Mouse (Mus musculus) forebrain, embryonic 16.5 days (tissue): ENCODE measurements around the gene Strip1. TPM values are rescaled to one million over a fixed set of nuclear protein-coding genes. Genes with fewer than 3 reads are reported as not detected.
A peak's percentile ranks its signal among the peaks of the same experiment; 100 is the strongest.

ENCODE experiments used
- ATAC-seq: fragments of 200-750 bp; cut with Nextera tagmentation; 2 replicates; pipeline ENCODE4 v1.8.0; 2017; ENCODE audit warnings: mild to moderate bottlenecking, moderate library complexity
- H3K27ac ChIP-seq: fragments of 300-500 bp; sonication (generic); 2 replicates; pipeline ENCODE4 v1.5.1; 2014; ENCODE audit warnings: low read length, control low read depth
- H3K27me3 ChIP-seq: fragments of 300-500 bp; sonication (generic); replicated peaks from 2 replicates; pipeline ENCODE4 v1.6.1; 2014; ENCODE audit warnings: low read length; ENCODE audit not compliant: control insufficient read depth, insufficient read depth
- H3K36me3 ChIP-seq: fragments of 300-500 bp; sonication (generic); 2 replicates; pipeline ENCODE4 v1.6.1; 2014; ENCODE audit not compliant: control insufficient read depth, insufficient read depth
- H3K4me1 ChIP-seq: fragments of 300-500 bp; sonication (generic); replicated peaks from 2 replicates; pipeline ENCODE4 v1.6.1; 2014; ENCODE audit warnings: low read length; ENCODE audit not compliant: control insufficient read depth, insufficient read depth
- H3K4me2 ChIP-seq: fragments of 300-500 bp; sonication (generic); 2 replicates; pipeline ENCODE4 v1.6.1; 2014; ENCODE audit warnings: mild to moderate bottlenecking, low read length, control low read depth
- H3K4me3 ChIP-seq: fragments of 300-500 bp; sonication (generic); replicated peaks from 2 replicates; pipeline ENCODE4 v1.5.1; 2014; ENCODE audit warnings: mild to moderate bottlenecking, low read length, control low read depth
- H3K9ac ChIP-seq: fragments of 300-500 bp; sonication (generic); replicated peaks from 2 replicates; pipeline ENCODE4 v1.6.1; 2014; ENCODE audit warnings: low read depth, low read length, control low read depth
- H3K9me3 ChIP-seq: fragments of 300-500 bp; sonication (generic); 2 replicates; pipeline ENCODE4 v1.6.1; 2016; ENCODE audit warnings: low read length; ENCODE audit not compliant: control insufficient read depth
- WGBS: fragments of 180-500 bp; shearing (Covaris S2); extraction: QIAGEN DNeasy Blood & Tissue Kit; methylation state at CpG from one replicate; pipeline ENCODE4 v1.1.7; 2014; 5-methylcytosine and 5-hydroxymethylcytosine counted together
- polyA plus RNA-seq: library from polyadenylated mRNA; unstranded; fragments of >200 nt; fragmentation: Nextera tagmentation; extraction: Ambion mirVana; gene quantifications from 2 replicates; pipeline ENCODE4 v1.2.1, GENCODE M21; 2015

Strip1 gene
- polyA plus RNA-seq, 1 experiment from 2014 or later: 148 TPM

DNA sequence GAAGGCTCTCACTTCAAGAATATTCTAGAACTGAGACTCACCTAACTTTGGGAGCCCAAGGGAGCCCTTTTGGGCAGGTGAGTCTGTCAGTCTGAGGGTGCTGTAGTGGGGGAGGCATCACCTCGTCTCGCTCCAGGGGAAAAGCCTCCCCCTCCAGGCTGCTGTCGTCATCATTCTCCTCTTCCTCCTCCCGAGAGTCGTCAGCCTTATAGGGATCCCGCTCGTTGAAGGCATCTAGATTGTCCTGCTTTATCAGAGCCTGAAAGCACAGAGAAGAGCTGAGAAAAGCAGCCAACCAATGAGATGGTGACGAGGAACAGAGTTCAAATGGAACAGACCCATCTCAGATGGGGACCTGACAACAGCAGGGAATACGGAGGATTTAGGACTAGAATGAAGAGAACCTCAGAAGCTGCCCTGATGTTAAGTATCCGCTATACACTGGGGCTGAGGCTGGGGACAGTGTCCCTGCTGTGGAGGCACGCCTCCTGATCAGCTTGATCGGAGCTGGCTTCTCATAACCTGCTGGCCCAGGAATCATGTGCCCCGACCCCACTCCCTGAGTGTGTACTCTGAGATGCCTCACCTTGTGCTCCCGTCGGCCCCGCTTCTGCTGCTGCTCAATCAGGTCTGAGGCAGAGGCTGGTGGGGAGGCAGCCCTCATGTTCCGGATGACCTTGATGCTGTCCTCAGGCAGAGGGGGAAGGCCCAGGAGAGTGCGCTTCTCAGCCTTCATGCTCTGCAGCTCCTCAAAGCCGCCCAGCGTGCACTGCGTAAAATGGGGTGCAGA, 10.0 kb downstream of the Strip1 start:
- no peaks in the 10 kb centered on the region for H3K27me3 ChIP-seq
- peaks cover 72% of the 10 kb centered on the region for H3K36me3 ChIP-seq
- H3K4me3 ChIP-seq: no peak overlapping the region
- WGBS: 90% methylated on average over 21 of the region's 21 CpGs
- H3K9me3 ChIP-seq: no peaks in the 10 kb centered on the region
- H3K4me1 ChIP-seq: no peaks in the 10 kb centered on the region
- no peak overlapping the region for H3K4me2 ChIP-seq
- no peak overlapping the region for H3K9ac ChIP-seq
- no peak overlapping the region for H3K27ac ChIP-seq
- ATAC-seq: no peak

DNA sequence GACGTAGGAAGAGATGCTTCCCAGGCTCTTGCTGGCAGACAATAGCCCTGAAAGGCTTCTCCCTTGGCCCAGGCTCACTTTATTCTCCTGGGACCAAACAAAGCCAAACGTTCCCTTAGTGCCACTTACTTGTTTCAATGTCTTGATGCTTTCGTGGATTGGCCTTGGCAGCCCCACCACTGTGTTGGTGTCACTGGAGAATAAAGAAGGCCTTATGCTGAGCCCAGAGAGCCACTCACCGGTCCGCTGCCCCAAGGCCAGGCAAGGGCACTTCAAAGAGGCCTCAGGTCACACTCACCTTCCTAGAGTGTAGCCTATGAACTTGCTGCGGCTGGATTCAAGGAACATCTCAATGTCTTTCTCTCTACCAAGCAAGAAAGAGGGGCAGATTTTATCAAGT, 11.6 kb downstream of the Strip1 start:
- H3K4me1 ChIP-seq: no peaks in the 10 kb centered on the region
- no peaks in the 10 kb centered on the region for H3K27me3 ChIP-seq
- no peak for ATAC-seq
- H3K4me3 ChIP-seq: no peak overlapping the region
- no peak overlapping the region for H3K27ac ChIP-seq
- no peak overlapping the region for H3K4me2 ChIP-seq
- H3K36me3 ChIP-seq: peaks cover 68% of the 10 kb centered on the region
- no peaks in the 10 kb centered on the region for H3K9me3 ChIP-seq
- no peak overlapping the region for H3K9ac ChIP-seq
- 91% methylated on average over 6 of the region's 6 CpGs for WGBS

DNA sequence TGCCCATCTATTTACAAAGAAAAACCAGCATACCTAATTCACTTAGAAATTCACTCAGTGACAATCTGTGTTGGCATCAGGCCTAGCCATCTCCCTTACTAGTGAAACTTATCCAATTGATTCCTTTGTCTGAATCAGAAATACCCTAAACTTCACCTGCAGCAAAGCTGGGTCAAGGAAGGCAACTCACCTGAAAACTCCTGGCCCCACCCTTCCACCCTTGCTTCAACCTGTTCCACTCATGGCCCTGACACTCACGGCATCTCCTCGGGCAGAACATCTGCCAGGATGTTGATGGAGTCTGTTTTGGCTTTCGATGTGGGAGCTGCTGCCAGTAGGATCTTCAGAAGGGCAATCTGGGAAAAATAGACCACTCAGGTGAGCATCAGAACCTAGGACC, 13.7 kb downstream of the Strip1 start:
- no peak overlapping the region for H3K4me2 ChIP-seq
- H3K27ac ChIP-seq: no peak overlapping the region
- H3K4me1 ChIP-seq: no peaks in the 10 kb centered on the region
- WGBS: 90% methylated on average over 3 of the region's 3 CpGs
- no peak overlapping the region for H3K4me3 ChIP-seq
- no peaks in the 10 kb centered on the region for H3K27me3 ChIP-seq
- peaks cover 70% of the 10 kb centered on the region for H3K36me3 ChIP-seq
- no peaks in the 10 kb centered on the region for H3K9me3 ChIP-seq
- H3K9ac ChIP-seq: no peak overlapping the region
- no peak for ATAC-seq

DNA sequence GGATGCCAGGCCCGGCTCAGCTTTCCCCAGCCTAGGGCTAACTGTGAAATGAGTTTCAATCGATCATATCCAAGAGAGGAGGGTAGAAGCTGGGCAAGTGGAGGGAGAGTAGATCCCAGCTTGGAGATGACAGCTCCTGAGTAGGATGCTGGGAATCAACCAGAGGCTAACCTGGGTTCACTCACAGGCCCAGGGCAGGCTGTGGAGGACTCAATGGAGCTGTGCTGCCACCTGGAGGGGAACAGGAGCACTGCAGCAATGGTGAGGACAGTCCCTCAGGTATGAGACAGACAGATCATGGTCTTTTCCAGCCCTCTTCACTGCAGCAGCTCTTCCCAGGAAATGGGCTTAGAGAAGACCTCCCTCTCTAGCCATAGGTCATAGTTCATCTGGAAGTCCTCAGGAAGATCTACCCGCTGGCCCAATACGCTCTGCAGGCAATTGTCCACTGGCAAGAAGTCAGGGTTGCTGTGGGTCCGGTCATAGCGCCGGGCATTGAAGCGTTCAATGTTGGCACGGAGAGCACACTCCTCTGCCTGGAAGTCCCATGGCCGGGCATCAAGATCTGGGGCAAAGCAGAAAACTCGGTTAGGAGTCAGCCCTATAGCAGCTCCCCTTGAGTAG, 18.5 kb downstream of the Strip1 start:
- H3K27me3 ChIP-seq: no peaks in the 10 kb centered on the region
- no peak overlapping the region for H3K27ac ChIP-seq
- ATAC-seq: peak; percentile 43
- H3K4me2 ChIP-seq: no peak overlapping the region
- no peak overlapping the region for H3K9ac ChIP-seq
- peaks cover 51% of the 10 kb centered on the region for H3K36me3 ChIP-seq
- H3K9me3 ChIP-seq: no peaks in the 10 kb centered on the region
- WGBS: 86% methylated on average over 11 of the region's 11 CpGs
- H3K4me1 ChIP-seq: no peaks in the 10 kb centered on the region
- no peak overlapping the region for H3K4me3 ChIP-seq

DNA sequence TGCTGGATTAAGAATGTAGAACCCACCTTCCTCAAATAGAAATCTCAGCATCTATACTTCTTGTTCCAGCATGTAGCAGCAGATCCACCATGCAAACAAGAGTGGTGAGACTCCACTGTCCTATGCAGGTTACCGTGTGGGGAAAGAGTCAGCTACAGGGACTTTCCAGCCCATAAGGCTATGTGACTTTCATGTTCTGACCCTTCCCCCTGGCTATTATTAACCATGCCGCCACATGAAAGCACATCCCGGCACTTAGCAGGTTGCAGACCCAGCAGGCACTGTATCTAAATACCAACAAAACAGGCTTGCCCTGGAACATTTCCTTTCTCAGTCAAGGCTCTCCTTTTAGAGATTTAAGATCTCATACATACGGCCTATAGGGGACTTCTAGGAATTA, 20.1 kb downstream of the Strip1 start:
- Histone ChIP-seq H3K27ac (no peak overlapping the region), H3K9ac (no peak overlapping the region), H3K4me3 (no peak overlapping the region), H3K4me2 (no peak overlapping the region), H3K9me3 (no peaks in the 10 kb centered on the region), H3K27me3 (no peaks in the 10 kb centered on the region), H3K4me1 (no peaks in the 10 kb centered on the region), H3K36me3 (peaks cover 40% of the 10 kb centered on the region)
- WGBS: 73% methylated on average over 4 of the region's 4 CpGs
- ATAC-seq: no peak

DNA sequence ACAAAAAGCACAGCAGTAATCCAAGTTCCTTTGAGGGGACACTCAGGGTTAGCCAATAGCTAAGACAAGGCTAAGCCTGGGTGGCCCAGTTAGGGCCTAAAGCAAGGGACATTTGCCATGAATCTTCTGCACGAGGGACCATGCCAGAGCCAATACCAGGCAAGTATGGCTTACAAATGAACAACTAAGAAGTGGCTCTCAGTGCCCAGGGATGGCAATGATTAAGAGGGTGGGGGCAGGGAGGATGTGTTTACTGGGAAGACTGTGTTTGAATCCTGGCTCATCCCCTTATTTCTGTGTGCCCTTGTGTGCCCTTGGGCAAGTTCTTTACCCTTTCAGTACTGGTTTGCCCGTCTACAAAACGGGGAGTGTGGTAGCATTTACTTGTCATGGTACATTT, 22.1 kb downstream of the Strip1 start:
- no peaks in the 10 kb centered on the region for H3K27me3 ChIP-seq
- H3K9me3 ChIP-seq: no peaks in the 10 kb centered on the region
- peaks cover 24% of the 10 kb centered on the region for H3K36me3 ChIP-seq
- H3K9ac ChIP-seq: no peak overlapping the region
- H3K4me1 ChIP-seq: no peaks in the 10 kb centered on the region
- no peak overlapping the region for H3K4me2 ChIP-seq
- no peak overlapping the region for H3K4me3 ChIP-seq
- 57% methylated on average over 3 of the region's 3 CpGs for WGBS
- no peak for ATAC-seq
- H3K27ac ChIP-seq: no peak overlapping the region

DNA sequence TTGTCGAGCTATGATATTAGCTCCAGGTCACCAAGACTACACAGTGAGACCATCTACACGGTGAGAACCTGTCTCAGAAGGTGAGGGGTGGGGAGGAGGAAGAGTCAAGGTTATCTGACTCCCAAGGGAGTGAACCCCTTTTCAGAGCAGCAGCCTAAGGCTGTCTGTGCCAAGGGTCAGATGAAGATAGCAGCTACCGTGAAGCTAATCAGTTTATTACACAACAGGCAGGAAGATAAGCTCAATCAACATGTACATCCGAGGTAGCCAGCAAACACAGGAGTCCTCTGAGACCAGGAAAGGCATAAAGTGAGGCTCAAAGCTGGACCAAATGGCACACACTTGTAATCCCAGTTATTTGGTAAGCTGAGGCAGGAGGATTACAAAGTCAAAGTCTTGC, 22.7 kb downstream of the Strip1 start:
- Histone ChIP-seq H3K9me3 (no peaks in the 10 kb centered on the region), H3K4me1 (no peaks in the 10 kb centered on the region), H3K27me3 (no peaks in the 10 kb centered on the region), H3K4me2 (no peak overlapping the region), H3K36me3 (peaks cover 18% of the 10 kb centered on the region), H3K9ac (no peak overlapping the region), H3K27ac (no peak overlapping the region), H3K4me3 (no peak overlapping the region)
- 81% methylated on average over 4 of the region's 4 CpGs for WGBS
- ATAC-seq: no peak

DNA sequence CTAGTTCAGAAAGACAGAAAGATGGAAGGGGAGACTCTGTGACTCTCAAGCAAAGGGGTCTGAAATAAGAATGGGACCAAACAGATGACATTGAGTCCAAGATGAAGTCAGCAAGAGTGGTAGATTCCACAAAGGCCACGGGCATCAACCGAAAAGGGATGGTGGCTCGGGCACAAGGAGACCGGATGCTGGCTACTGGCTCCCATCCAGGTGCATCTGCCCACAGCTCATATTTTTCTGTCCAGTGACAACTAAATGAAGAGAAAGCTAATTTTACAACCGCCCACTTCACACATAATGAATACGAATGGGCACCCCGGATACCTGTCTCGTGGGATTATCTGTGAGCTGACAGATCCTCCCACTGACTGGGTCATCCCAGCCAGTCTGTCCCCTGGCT, 24.3 kb downstream of the Strip1 start:
- Histone ChIP-seq H3K9me3 (no peaks in the 10 kb centered on the region), H3K4me2 (no peak overlapping the region), H3K4me1 (no peaks in the 10 kb centered on the region), H3K9ac (no peak overlapping the region), H3K27me3 (0 out of 2 replicates have a peak, but pooled peaks cover 3% of the 10 kb centered on the region), H3K27ac (no peak overlapping the region), H3K4me3 (no peak overlapping the region), H3K36me3 (peaks cover 6% of the 10 kb centered on the region; the same call in 1 of the 2 replicates)
- no peak for ATAC-seq
- 90% methylated on average over 8 of the region's 8 CpGs for WGBS

DNA sequence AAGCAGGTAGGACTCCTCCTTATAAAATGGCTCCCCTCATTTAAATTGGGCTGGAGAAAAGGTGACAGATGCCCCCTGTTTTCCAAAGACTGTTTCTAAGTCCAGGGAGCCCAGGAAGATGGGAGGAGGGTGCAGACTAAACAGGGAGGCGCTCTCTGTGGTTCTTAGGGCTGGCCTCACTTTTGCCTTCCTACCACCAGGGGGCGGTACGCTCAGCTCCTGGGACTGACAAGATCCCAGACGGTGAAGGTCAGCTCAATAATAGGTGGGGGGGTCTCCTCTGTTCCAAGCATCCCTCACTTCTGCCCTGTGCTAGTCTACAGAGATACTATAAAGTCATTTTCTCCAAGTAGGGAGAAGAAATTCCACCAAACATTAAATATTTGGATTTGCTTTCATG, 26.2 kb downstream of the Strip1 start:
- WGBS: 4% methylated on average over 4 of the region's 4 CpGs
- H3K9ac ChIP-seq: no peak overlapping the region
- no peak overlapping the region for H3K27ac ChIP-seq
- H3K4me2 ChIP-seq: no peak overlapping the region
- no peaks in the 10 kb centered on the region for H3K4me1 ChIP-seq
- H3K4me3 ChIP-seq: no peak overlapping the region
- no peaks in the 10 kb centered on the region for H3K9me3 ChIP-seq
- H3K27me3 ChIP-seq: peaks cover 10% of the 10 kb centered on the region; the same call in 1 of the 2 replicates
- no peaks in the 10 kb centered on the region for H3K36me3 ChIP-seq
- ATAC-seq: peak; percentile 29; the same call in 1 of the 2 replicates
